Comparison of ENCODE assay signal across 7 mouse cellular contexts in genomic region chr12:117153671-117154355, GRCm38 (mm10).
DNase-seq lines count a peak whose midpoint lies in the region; ATAC-seq and TF ChIP-seq lines count a peak whose summit lies in the region.

No protein-coding gene starts in this region.

- H3K9me3 ChIP-seq in G1E (replicated peaks) = peaks cover 70% of the 10 kb centered on the region
- H3K9me3 ChIP-seq in intestine, embryonic 16.5 days (ENCODE audit: control insufficient read depth, low read length) = no peaks in the 10 kb centered on the region

- H3K36me3 ChIP-seq in G1E (replicated peaks) = no peaks in the 10 kb centered on the region
- no peaks in the 10 kb centered on the region for H3K36me3 ChIP-seq in intestine, embryonic 16.5 days (ENCODE audit: control insufficient read depth, insufficient read depth, low read length)

- peak overlapping the region; percentile 88 for H3K4me2 ChIP-seq in intestine, embryonic 16.5 days (ENCODE audit: low read depth, low read length)

- H3K27me3 ChIP-seq in G1E (ENCODE audit: insufficient read depth, low read length) = peaks cover 2% of the 10 kb centered on the region; the same call in 1 of the 2 replicates
- peaks cover 84% of the 10 kb centered on the region for H3K27me3 ChIP-seq in intestine, embryonic 16.5 days (replicated peaks; ENCODE audit: control insufficient read depth, insufficient read depth, low read length)

- peak overlapping the region; percentile 36; the same call in 1 of the 2 replicates for H3K4me3 ChIP-seq in G1E (ENCODE audit: low read depth, low read length)
- peak overlapping the region; percentile 55 for H3K4me3 ChIP-seq in intestine, embryonic 16.5 days (ENCODE audit: low read length)
- H3K4me3 ChIP-seq in lung, adult 2 months (replicated peaks; ENCODE audit: extremely low read depth, low read depth, low read length) = peak overlapping the region; percentile 53
- peak overlapping the region; percentile 92 for H3K4me3 ChIP-seq in olfactory bulb, adult 2 months (ENCODE audit: insufficient read depth, low read depth, low read length)

- H3K4me1 ChIP-seq in G1E (ENCODE audit: insufficient read depth, low read depth, low read length) = no peaks in the 10 kb centered on the region
- H3K4me1 ChIP-seq in intestine, embryonic 16.5 days (ENCODE audit: control insufficient read depth, insufficient read depth, low read length) = peaks cover 6% of the 10 kb centered on the region
- H3K4me1 ChIP-seq in lung, adult 2 months (ENCODE audit: control insufficient read depth, insufficient read depth, low read length) = no peaks in the 10 kb centered on the region
- peaks cover 42% of the 10 kb centered on the region for H3K4me1 ChIP-seq in olfactory bulb, adult 2 months (ENCODE audit: control insufficient read depth, insufficient read depth, low read length)

- 0% methylated on average over 53 of the region's 73 CpGs for WGBS in intestine, embryonic 16.5 days
- under 1% methylated on average over 73 of the region's 73 CpGs for WGBS in lung, adult 2 months
- under 1% methylated on average over 73 of the region's 73 CpGs for WGBS in olfactory bulb, adult 2 months

- TF ChIP-seq CTCF in G1E (IDR thresholded peaks at IDR 0.05; ENCODE audit: low read depth, low read length) = no peak
- no peak for TF ChIP-seq CTCF in lung, adult 2 months (IDR thresholded peaks at IDR 0.05; ENCODE audit: insufficient read depth, low read length)
- TF ChIP-seq CTCF in olfactory bulb, adult 2 months (IDR thresholded peaks at IDR 0.05; ENCODE audit: insufficient read depth, low read depth, low read length) = no peak

- H3K27ac ChIP-seq in intestine, embryonic 16.5 days (ENCODE audit: low read length) = no peak overlapping the region
- H3K27ac ChIP-seq in olfactory bulb, adult 2 months (ENCODE audit: insufficient read depth, low read depth, low read length) = peak overlapping the region; percentile 53

- ATAC-seq in G1E (ENCODE audit: extremely low read depth, insufficient number of reproducible peaks, low FRiP score, poor library complexity, severe bottlenecking) = no peak
- peak; percentile 69 for ATAC-seq in granulocyte monocyte progenitor cell, adult 5-6 weeks (replicated peaks; ENCODE audit: poor library complexity, severe bottlenecking)
- peak; percentile 85 for ATAC-seq in intestine, embryonic 16.5 days

- H3K9ac ChIP-seq in intestine, embryonic 16.5 days (ENCODE audit: low read depth, low read length) = peak overlapping the region; percentile 55

- 0 out of 2 replicates have a peak, but pooled peaks have one; percentile 4 for TF ChIP-seq POLR2A in lung, adult 2 months (IDR thresholded peaks at IDR 0.05; ENCODE audit: borderline replicate concordance, extremely low read depth, low read depth, low read length)
- 0 out of 2 replicates have a peak, but pooled peaks have one; percentile 26 for TF ChIP-seq POLR2A in olfactory bulb, adult 2 months (IDR thresholded peaks at IDR 0.05; ENCODE audit: insufficient read depth, low read depth, low read length)

- DNase-seq in G1E (ENCODE audit: low spot score) = no peak
- peak; percentile 53 for DNase-seq in adrenal gland, adult 8-10 months
- DNase-seq in lung, adult 2 months = no peak
- DNase-seq in frontal cortex, postnatal 14 days (ENCODE audit: low spot score in 2 of 2) = no peak

Comparison
In these comparisons a context has a peak if more than half of its experiments do, and no peak if none do; other contexts are left out.
1. H3K4me3 ChIP-seq: peak in every context shown above with its lines; median percentile 92 in olfactory bulb, adult 2 months; 55 in intestine, embryonic 16.5 days; 53 in lung, adult 2 months; 36 in G1E.